Mouse (Mus musculus): ENCODE measurements around the gene Cep44. TPM values are rescaled to one million over a fixed set of nuclear protein-coding genes. Genes with fewer than 3 reads are reported as not detected.
A peak's percentile ranks its signal among the peaks of the same experiment; 100 is the strongest.

Cep44 gene
- 10 to 100 TPM; 19.5 to 24.8 TPM for total RNA-seq (2021)
- long read RNA-seq, experiment 1, partial matches to known transcripts = 2 of 6 reads
- long read RNA-seq, experiment 1, other reads (novel, unspliced or antisense) = 4 of 6 reads
- long read RNA-seq, experiment 2, partial matches to known transcripts = 3 of 13 reads
- long read RNA-seq, experiment 2, other reads (novel, unspliced or antisense) = 8 of 13 reads

DNA sequence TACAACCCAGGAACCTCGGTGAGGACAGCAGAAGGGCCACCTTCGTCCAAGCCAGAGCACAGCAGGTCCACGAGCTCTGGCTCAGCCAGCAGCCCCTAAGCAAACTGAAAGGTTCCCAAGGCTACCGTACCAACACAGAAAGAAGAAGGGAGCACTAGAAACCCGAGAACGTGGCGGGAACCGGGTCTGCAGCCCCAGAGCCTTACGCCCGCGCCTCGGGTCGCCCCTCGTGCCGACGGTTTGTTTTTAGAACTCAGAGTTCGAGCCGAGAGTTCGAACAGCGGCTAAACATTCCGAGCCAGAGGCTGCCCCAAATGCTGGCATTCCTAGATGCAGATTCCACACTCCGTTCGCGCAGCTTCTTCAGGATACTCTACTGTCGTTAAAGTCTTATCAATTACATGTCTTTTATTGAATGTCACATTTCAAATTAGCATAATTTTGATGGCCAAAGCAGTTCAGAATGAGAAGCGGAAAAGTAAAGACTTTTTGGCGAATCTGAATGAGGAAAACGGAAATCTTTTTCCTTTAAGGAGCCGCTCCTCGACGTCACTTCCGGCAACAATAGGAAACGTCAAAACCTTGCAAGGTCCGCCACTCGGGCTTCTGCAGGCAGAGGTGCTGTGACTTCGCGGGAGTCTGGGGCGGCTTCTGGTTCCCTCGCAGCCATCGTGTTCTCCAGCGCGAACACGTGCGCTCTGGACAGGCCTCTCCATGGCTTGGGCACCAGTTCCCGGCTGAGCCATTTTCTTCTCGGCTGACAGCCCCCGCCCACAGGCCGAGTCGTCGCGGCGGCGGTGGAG is at the start of gene Cep44, which contains the start of gene Fbxo8:
TSS of gene Cep44 (minus strand) at position 490 of the 803 bp plus-strand sequence.
TSS of gene Fbxo8 (plus strand) at position 533 of the 803 bp plus-strand sequence.
- peak; percentile 81 to 87 for DNase-seq (ENCODE audit: low spot score in 2 of 2)

DNA sequence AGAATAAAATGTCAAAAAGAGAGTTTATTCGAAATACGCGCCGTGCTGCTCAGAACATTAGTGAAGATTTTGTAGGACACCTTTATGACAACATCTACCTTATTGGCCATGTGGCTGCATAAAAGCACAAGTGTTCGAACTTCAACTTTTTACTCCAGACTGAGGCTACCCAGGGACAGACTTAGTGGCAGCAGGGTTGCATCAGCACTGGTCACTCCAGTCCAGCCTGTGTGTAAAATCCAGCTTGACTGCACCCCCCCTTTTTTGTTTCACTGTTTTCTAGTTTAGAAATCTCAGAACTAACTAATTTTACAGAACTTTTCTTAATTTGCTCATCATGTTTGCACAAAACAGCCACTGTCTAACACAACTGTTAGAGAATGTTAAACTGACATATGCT is 40.7 kb upstream of the Cep44 start:
- DNase-seq (ENCODE audit: low spot score in 2 of 2) = no peak

DNA sequence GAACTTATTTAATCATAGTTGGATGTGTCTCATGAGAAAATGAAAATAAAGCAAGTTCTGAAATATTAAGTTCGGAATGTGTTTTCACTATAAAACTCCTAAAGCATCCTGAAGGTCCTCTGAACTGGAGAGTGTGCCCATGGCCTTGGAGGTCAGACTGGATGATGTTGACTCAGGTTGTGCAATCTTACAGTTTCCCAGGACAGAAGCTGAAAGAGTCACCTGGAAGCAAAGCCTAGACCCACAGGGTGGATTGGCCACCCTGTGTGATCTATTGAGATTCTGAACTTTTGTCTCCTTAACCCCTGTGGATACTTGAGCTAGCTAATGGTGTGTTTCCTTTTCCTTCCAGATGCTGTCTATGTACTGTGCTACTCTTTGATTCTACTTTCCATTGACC is 40.2 kb upstream of the Cep44 start:
- DNase-seq (ENCODE audit: low spot score in 2 of 2) = no peak

DNA sequence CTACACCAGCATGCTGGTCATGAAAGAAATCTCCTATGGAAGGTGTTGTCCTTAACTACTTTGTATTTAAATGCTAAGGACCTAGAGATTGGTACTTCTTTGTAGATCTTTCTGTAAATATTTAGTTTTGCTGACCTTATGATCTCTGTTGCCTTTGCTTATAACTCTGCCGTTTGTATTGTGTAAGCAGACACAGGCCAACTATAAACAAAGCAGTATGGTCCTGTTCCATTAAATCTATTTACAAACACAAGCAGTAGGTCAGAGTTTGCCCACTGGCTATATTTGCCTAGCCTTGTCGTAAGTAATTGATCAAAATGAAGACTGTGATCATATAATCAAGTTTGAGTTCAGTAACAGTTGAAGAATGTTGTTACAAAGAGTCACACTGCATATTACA is 38.2 kb upstream of the Cep44 start:
- DNase-seq (ENCODE audit: low spot score in 2 of 2) = no peak

DNA sequence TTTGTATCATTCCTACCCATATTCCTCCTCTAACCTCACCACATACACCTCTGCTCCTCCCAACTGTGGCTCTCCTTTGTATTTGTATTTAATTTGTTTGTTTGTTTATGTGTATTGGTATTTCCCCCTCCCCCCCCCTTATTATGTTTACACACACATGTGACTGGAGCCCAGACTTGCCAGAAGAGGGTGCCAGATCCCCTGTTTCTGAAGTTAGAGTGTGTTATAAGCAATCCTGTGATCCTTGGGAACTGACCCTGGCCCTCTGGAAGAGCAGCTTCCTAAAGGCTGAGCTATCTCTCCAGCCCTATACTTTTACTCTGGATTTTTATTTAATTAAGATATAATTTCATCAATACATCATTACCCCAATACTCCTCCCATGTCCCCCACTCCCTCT is 32.0 kb upstream of the Cep44 start:
- DNase-seq (ENCODE audit: low spot score in 2 of 2) = no peak

DNA sequence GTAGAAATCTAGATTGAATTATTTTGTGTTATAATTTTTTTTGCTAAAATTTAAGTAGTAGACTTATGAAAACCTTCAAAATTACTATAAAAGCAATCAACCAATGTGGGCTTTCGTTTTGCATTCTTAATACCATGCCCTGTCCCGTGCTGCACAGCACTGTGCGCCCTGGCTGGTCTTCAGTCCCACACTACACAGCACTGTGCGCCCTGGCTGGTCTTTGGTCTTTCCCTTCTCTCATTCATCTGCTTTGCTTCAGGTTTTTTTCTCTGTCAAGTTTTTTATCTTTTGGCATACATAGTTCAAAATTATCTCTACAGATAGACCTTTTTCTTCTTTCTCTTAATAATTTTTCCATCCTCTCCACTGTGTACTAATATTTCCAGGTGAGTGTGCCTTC is 30.1 kb upstream of the Cep44 start:
- DNase-seq (ENCODE audit: low spot score in 2 of 2) = no peak

DNA sequence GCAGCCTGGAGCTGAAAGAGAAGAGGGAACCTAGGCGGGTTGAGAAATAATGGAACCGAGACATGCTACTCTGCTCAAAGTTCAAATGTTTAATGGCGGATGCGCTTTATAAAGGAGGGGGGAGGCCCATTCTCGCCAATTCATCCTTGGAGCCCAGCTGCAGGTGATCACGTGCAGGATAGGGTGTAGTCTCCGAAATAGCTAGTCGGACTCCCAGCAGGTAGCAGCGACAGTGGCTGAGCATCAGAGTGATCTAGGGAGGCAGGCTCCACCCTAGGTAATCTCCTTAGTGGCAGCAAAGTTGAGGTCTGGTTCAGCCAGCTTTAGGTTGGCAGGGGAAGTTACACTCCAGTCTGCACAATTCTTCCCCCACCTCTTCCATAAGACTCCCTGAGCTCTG is 16.0 kb upstream of the Cep44 start:
- no peak for DNase-seq (ENCODE audit: low spot score in 2 of 2)

DNA sequence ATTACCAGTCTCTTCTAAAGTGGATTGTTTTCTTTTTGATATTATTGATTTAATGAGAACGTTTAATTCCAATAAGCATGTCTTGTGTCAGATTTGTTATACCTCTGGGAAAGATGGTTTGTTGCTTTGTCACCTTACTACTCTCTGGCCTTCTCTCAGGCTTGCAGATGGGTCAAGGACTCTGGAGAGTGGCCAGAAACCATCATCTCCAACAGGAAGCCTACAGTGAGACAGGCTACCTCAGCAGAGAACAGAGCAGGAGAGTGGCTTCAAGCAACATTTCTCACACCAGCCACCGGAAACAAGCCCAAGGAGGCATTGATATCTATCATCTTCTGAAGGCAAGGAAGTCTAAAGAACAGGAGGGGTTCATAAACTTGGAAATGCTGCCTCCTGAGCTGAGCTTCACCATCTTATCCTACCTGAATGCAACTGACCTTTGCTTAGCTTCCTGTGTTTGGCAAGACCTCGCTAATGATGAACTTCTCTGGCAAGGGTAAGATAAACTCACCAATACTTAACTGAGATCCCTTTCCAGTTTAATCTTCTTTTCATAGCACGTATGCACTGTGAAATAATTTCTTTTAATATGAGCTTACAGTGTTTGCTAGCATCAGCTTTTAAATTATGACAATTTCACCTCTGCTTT is 13.7 kb upstream of the Cep44 start:
- no peak for DNase-seq (ENCODE audit: low spot score in 2 of 2)

DNA sequence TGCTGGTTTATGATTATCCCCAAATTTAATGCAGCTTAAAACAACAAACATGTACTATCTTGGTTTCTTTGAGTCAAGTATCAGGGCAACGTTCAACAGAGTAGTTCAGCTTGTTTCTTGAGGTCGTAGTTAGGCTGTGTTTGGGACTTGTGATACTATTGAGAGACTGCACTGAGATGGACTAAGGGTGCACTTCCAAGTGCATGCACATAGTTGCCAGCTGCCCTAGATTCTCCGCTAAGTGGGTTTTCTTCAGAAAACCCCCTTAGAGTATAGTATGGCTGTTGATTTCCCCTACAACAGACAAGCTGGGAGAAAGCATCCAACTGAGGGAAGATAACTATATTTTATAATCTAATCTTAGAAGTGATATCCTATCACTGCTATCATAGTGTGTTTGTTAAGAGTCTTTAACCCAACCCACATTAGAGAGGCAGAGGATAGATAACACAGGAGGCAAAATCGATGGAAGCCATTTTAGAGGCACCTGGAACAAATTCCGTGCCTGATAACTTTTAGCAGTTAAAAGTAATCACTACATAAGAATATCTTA is 1.8 kb upstream of the Cep44 start:
- DNase-seq (ENCODE audit: low spot score in 2 of 2) = no peak

DNA sequence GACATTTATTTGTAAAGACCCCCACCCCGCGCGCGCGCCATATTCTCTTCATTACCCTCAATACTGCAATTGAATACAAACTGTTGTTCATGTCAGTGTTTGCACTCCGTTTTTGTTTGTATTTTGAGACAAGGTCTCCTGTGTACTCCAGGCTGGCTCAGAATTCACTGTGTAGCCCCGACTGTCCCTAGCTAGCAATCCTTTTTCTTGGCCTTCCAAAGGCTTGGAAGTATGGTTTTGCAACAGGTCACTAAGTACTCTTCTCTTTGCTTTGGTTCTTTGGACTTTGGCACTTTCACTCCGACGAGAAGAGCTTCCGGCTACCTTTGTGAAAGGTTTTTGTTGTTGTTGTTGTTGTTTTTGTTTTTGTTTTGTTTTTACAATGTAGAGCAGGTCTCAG is 1.2 kb upstream of the Cep44 start:
- no peak for DNase-seq (ENCODE audit: low spot score in 2 of 2)

DNA sequence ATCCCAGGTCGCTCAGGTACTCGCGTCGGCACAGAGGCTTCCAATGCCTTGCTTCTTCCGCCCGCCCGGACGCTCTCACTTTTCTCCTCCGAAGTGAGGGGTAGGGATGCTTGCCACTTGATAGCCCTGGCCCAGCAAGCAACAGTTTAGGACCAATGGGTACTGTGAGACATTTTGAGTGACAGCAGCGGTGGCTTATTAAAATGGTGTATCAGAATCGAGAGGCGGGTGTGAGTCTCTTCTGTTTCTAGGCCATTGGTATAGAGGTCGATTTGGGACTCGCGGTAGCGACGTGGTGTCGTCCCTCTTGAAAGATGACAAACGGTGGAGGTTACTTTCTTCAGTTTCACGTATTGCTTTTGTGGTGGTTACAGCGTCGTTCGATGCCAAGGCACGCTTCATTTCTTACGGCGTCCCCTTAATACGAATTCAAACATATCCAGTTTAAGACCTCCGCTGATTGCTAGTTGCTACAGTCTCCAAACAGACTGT is 560 bp upstream of the Cep44 start:
- DNase-seq (ENCODE audit: low spot score in 2 of 2) = peak; percentile 88 to 96

DNA sequence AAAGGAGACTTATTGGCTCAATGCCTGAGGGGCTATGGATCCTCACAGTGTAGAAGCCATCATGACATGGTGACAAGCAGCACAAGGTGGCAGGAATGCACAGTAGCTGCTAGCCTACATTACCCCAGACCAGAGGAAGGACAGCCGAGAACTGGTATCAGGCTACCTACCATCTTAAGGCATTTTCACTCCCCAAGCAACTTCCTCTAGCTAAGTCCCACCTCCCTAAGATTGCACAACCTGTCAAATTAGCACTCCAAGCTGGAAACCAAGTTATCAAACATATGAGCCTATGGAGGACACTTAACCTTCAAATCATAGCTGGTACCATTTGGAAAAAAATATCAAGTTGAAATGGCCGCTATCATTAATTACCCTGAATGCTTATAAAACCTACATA is 3.0 kb downstream of the Cep44 start:
- DNase-seq (ENCODE audit: low spot score in 2 of 2) = no peak

DNA sequence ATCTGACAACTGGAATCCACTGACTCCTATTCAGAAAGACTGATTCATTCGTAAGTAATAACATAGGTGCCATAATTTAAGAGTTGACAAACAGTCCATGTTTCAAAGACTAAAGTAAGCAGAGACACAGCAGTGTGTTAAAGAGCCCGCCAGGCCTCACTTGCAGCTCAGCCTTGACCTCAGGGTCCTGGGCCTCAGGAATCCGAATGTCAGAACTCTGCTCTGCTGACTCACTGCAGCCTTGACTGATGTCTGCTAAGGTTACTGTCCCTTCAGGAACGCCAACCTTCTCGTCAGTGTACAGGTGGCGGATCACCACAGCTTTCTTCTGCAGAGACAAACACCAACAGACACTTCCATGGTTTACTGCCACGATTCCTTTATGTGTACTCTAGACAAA is 10.1 kb downstream of the Cep44 start:
- no peak for DNase-seq (ENCODE audit: low spot score in 2 of 2)

DNA sequence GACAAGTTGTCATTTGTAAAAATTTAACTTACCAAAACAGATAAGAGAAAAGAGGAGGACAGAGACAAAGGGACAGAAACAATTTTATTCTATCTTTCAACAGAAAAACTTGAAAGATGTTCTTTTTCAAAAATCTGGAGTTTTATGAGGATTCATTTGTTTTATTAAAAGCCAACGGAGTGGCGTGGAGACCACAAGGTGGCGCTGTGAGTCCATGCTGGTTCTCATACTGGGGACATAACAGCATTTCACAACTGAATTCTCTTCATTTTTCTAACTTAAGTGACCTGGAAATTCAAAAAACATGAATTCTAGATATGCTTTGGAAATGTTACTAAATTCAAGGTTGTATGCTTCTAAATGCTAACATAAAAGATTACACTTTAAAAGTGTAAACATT is 20.5 kb downstream of the Cep44 start:
- peak in 1 of 2 experiments; percentile 55 for DNase-seq (ENCODE audit: low spot score in 2 of 2)

DNA sequence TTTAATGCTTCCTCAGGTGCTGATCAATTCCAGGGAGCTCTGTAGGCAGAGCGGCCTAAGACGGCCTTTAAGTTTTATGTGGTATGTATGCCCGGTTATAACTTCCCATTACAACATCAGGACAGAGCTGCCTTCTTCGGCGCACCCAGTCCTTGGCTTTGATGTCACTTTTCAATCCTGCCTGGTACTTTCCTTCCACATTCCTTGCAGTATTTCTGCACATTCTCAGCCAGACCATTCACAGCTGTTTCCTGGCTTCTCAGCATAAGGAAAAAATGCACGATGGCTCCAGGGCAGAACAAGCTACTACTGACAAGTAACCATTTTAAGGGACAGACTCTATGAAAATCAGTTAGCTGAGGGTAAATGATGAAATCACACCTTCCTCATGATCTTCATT is 22.0 kb downstream of the Cep44 start:
- no peak for DNase-seq (ENCODE audit: low spot score in 2 of 2)

DNA sequence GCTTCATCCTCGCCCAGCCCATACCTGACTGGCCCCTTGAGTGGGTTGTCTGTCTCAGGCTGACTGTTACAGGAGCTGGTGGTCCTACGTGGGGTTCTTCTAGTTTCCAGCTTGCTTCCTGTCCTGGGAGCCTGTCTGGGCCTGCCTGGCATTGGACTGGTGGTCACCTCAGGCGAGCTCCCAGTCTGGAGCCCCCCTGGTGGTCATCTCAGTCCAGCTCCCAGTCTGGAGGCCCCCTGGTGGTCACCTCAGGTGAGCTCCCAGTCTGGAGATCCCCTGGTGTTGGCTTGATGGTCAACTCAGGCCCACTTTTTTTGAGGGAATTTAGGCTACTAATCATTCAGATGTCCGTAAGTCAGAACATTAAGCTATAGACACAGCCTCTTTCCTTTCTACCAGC is 29.8 kb downstream of the Cep44 start:
- no peak for DNase-seq (ENCODE audit: low spot score in 2 of 2)

DNA sequence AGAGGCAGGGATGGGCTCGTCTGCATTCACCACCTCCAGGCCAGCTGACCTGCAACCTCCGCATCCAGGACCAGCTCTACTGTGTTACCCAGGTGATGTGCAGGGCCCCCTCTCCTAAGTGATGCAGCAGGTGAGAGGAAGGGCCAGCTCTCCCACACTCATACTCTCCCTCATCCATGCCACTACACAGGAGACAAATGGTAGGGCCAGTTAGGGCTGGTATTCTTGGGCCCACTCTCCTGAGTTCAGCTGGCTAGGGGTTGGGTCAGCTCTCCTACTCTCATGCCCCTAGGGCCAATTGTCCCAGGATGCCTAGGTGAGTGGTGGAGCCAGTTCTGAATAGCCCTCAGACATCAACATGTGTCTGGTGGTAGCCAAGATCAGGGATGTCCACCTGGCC is 30.6 kb downstream of the Cep44 start:
- no peak for DNase-seq (ENCODE audit: low spot score in 2 of 2)

DNA sequence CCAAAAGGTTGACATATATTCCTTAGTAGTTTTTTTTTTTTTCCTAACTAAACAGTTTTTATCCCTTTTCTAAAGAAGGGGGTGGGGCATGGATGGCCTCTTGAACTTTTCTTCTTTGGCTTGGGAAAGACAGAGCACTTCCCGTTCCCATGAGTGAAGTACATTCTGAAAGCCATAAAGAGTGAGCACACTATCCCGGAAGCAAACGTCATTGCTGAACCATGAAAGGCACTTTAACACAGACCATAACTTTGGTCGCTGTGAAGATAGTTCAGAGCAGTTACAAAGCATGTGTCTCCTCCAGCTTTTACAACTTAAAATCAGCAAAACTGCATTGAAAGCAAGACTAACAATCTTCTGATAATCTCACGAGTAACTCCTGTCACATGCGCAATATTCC is 32.0 kb downstream of the Cep44 start:
- DNase-seq (ENCODE audit: low spot score in 2 of 2) = no peak

DNA sequence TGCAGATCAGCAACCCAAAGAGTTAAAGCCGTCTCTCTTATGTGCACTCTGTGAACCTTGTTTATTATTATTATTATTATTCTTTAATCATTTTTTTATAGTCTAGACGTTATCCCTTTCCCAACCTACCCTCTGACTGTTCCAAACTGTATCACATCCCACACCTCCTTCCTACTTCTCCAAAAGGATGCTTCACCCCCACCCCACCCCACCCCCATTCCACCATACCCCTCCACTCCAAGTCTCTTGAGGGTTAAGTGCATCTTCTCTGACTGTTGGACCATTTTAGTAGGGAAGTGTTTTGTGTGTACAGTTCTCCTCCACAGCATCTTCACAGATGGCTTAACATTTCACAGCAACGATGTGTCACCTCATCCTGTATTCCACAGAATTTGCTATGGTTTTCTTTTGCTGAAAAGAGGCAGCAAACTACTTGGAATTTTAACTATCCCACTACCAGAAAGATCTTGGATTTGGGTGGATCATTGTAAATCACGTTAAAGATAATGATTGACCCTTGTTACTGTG is 41.8 kb downstream of the Cep44 start:
- no peak for DNase-seq (ENCODE audit: low spot score in 2 of 2)

DNA sequence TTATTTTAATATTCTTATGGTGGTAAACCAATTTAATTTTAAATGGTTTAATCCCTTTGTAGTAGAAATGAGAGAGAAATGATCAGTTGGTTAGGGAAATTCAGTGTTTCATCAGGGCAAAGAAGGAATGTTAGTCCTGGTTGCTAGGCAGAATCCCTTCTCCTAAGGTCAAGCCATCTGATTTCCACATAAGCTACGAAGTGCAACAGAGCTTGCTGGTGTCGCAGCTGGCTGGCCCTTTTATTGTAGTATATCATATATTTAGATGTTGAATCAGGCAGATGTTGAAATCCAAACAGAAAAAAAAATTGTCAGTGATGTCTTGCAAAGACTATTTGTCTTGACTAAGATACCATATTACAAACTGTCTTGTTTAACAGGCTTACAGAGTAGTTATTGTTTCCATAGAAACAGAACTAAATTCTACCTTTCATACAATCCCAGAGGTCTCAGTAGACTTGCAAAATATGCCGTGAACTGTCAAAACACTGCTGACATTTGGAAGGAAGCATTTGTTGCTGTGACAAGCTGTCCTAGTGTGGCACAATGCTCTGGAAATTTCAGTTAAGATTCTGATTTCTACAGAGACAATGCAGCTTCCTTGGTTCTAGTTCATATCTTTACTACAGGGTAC is 42.4 kb downstream of the Cep44 start:
- peak in 1 of 2 experiments; percentile 25 for DNase-seq (ENCODE audit: low spot score in 2 of 2)

DNA sequence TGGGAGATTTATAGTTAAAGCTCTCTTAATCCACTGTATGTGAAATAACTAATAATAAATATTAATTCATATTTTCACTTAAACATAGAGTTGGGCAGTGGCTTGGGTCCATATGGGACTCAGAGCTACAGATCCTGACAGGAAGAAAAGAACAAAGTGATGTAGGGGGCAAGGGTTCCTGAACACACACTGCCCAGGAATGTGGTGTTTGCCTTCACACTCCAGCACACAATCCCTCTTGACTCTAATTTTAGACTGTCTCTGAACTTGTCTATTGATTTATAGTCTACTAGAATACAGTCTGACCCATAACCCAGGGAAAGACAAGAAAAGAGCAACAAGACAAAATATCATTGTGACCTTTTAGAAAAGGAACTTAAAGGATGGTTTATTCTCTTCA is 48.9 kb downstream of the Cep44 start:
- DNase-seq (ENCODE audit: low spot score in 2 of 2) = no peak
